Mouse (Mus musculus) MEL (cell line): ENCODE measurements at regions not wholly inside any gene's neighbourhood (a gene's known extent, or its start where the extent isn't known, plus 50 kb on each side); places are given as distances from the start of the nearest gene placed in this dataset.

Source experiments
- DNase-seq: peaks from one replicate; pipeline ENCODE4 v3.0.0; 2011; ENCODE audit warnings: low read depth, low spot score
- H3K27ac ChIP-seq: 2 replicates; pipeline ENCODE4 v1.5.1; 2012; ENCODE audit warnings: low read depth, mild to moderate bottlenecking, control low read depth, low read length, moderate library complexity; ENCODE audit not compliant: control insufficient read depth
- H3K27me3 ChIP-seq, 2 experiments: fragments of 150-350 bp in 1 of 2; sonication (generic) in 1 of 2; 2 replicates each; pipeline ENCODE4 v1.6.1; 2012; ENCODE audit warnings: low read length in 2 of 2, mild to moderate bottlenecking in 2 of 2, improper control_type of control experiment in 1 of 2, moderate library complexity in 1 of 2; ENCODE audit not compliant: insufficient read depth in 2 of 2, control insufficient read depth in 1 of 2
- H3K36me3 ChIP-seq, 2 experiments: 2 replicates each; pipeline ENCODE4 v1.6.1; 2012 to 2014; ENCODE audit warnings: low read length in 2 of 2, improper control_type of control experiment in 1 of 2, inconsistent platforms in 1 of 2, mild to moderate bottlenecking in 1 of 2; ENCODE audit not compliant: insufficient read depth in 2 of 2, control insufficient read depth in 1 of 2
- H3K4me1 ChIP-seq, 2 experiments: fragments of 150-350 bp in 1 of 2; sonication (generic) in 1 of 2; 2 replicates each; pipeline ENCODE4 v1.6.1; 2012; ENCODE audit warnings: low read length in 2 of 2, improper control_type of control experiment in 1 of 2, mild to moderate bottlenecking in 1 of 2; ENCODE audit not compliant: insufficient read depth in 2 of 2, control insufficient read depth in 1 of 2
- H3K4me3 ChIP-seq, 2 experiments: fragments of 150-350 bp in 1 of 2; sonication (generic) in 1 of 2; 2 replicates each; pipeline ENCODE4 v1.5.1; 2012; ENCODE audit warnings: low read depth in 2 of 2, low read length in 2 of 2, mild to moderate bottlenecking in 2 of 2, moderate library complexity in 2 of 2, control low read depth in 1 of 2, improper control_type of control experiment in 1 of 2; ENCODE audit not compliant: control insufficient read depth in 1 of 2, insufficient read depth in 1 of 2
- H3K79me2 ChIP-seq: 2 replicates; pipeline ENCODE4 v1.6.1; 2012; ENCODE audit warnings: mild to moderate bottlenecking, low read length, moderate library complexity; ENCODE audit not compliant: control insufficient read depth, poor library complexity, insufficient read depth
- H3K9ac ChIP-seq: 2 replicates; pipeline ENCODE4 v1.6.1; 2012; ENCODE audit warnings: low read depth, mild to moderate bottlenecking, control low read depth, low read length, moderate library complexity; ENCODE audit not compliant: control insufficient read depth, poor library complexity, severe bottlenecking
- H3K9me3 ChIP-seq: fragments of 150-350 bp; sonication (generic); replicated peaks from 2 replicates; pipeline ENCODE4 v1.6.1; 2012; ENCODE audit warnings: mild to moderate bottlenecking, low read length, improper control_type of control experiment, moderate library complexity; ENCODE audit not compliant: insufficient read depth
- E2F4 ChIP-seq: IDR thresholded peaks from 2 replicates; pipeline ENCODE4 v1.6.1; 2011; ENCODE audit warnings: low read depth, low read length, improper control_type of control experiment, borderline replicate concordance
- ELF1 ChIP-seq: IDR thresholded peaks from 2 replicates; pipeline ENCODE4 v1.6.1; 2014; ENCODE audit warnings: low read depth, mild to moderate bottlenecking, inconsistent platforms, low read length, improper control_type of control experiment, moderate library complexity
- ETS1 ChIP-seq: IDR thresholded peaks from 2 replicates; pipeline ENCODE4 v1.6.1; 2012; ENCODE audit warnings: low read depth, mild to moderate bottlenecking, inconsistent platforms, low read length, improper control_type of control experiment, moderate library complexity
- GABPA ChIP-seq: IDR thresholded peaks from 2 replicates; pipeline ENCODE4 v1.6.1; 2012; ENCODE audit warnings: low read depth, mild to moderate bottlenecking, inconsistent platforms, low read length, improper control_type of control experiment, moderate library complexity
- GATA1 ChIP-seq: IDR thresholded peaks from 2 replicates; pipeline ENCODE4 v1.6.1; 2011; ENCODE audit warnings: low read depth, low read length, improper control_type of control experiment
- MAZ ChIP-seq: IDR thresholded peaks from 2 replicates; pipeline ENCODE4 v1.6.1; 2012; ENCODE audit warnings: low read depth, mild to moderate bottlenecking, inconsistent platforms, low read length, improper control_type of control experiment
- MYC ChIP-seq: IDR thresholded peaks from 2 replicates; pipeline ENCODE4 v1.6.1; 2011; ENCODE audit warnings: low read depth, mild to moderate bottlenecking, low read length, improper control_type of control experiment, moderate library complexity
- NRF1 ChIP-seq: IDR thresholded peaks from 2 replicates; pipeline ENCODE4 v1.6.1; 2014; ENCODE audit warnings: low read depth, mild to moderate bottlenecking, inconsistent platforms, low read length, improper control_type of control experiment, moderate library complexity; ENCODE audit not compliant: poor library complexity, insufficient read depth, severe bottlenecking
- POLR2A ChIP-seq, 2 experiments: IDR thresholded peaks; 2 replicates each; pipeline ENCODE4 v1.6.1; 2011 to 2012; ENCODE audit warnings: low read length in 2 of 2, mild to moderate bottlenecking in 2 of 2, control low read depth in 1 of 2, improper control_type of control experiment in 1 of 2, low read depth in 1 of 2, moderate library complexity in 1 of 2; ENCODE audit not compliant: control insufficient read depth in 1 of 2, insufficient read depth in 1 of 2, poor library complexity in 1 of 2
- RAD21 ChIP-seq: IDR thresholded peaks from 2 replicates; pipeline ENCODE4 v1.6.1; 2011; ENCODE audit warnings: mild to moderate bottlenecking, low read depth, low read length, improper control_type of control experiment
- RCOR1 ChIP-seq: IDR thresholded peaks from 2 replicates; pipeline ENCODE4 v1.6.1; 2012; ENCODE audit warnings: low read depth, mild to moderate bottlenecking, inconsistent platforms, low read length, improper control_type of control experiment
- SMC3 ChIP-seq: IDR thresholded peaks from 2 replicates; pipeline ENCODE4 v1.6.1; 2011; ENCODE audit warnings: low read depth, low read length, improper control_type of control experiment
- TAL1 ChIP-seq: IDR thresholded peaks from 2 replicates; pipeline ENCODE4 v1.6.1; 2012; ENCODE audit warnings: mild to moderate bottlenecking, inconsistent platforms, low read length, moderate library complexity, mixed read lengths
- USF1 ChIP-seq: IDR thresholded peaks from 2 replicates; pipeline ENCODE4 v1.6.1; 2014; ENCODE audit warnings: low read depth, mild to moderate bottlenecking, inconsistent platforms, low read length, improper control_type of control experiment, moderate library complexity
- USF2 ChIP-seq, 2 experiments: IDR thresholded peaks; 2 replicates each; pipeline ENCODE4 v1.6.1; 2011 to 2012; ENCODE audit warnings: improper control_type of control experiment in 2 of 2, low read length in 2 of 2, borderline replicate concordance in 1 of 2, inconsistent platforms in 1 of 2, low read depth in 1 of 2, mild to moderate bottlenecking in 1 of 2; ENCODE audit not compliant: insufficient read depth in 1 of 2
- ZC3H11A ChIP-seq: IDR thresholded peaks from 2 replicates; pipeline ENCODE4 v1.6.1; 2012; ENCODE audit warnings: low read depth, mild to moderate bottlenecking, inconsistent platforms, low read length, improper control_type of control experiment

GRCm38 (mm10) chr11:113049593-113049992 is 267.6 kb downstream of the Sox9 start:
- Histone ChIP-seq H3K4me1 (no peaks in the 10 kb centered on the region), H3K27ac (no peak overlapping the region), H3K4me3 (no peak overlapping the region), H3K79me2 (no peaks in the 10 kb centered on the region), H3K9ac (no peak overlapping the region), H3K36me3 (no peaks in the 10 kb centered on the region), H3K27me3 (no peaks in the 10 kb centered on the region), H3K9me3 (no peaks in the 10 kb centered on the region)
- no peak for DNase-seq
- TF ChIP-seq MAZ = no peak

- no peaks in the 10 kb centered on the region for H3K79me2 ChIP-seq
- no peak for DNase-seq
- H3K36me3 ChIP-seq = no peaks in the 10 kb centered on the region
- no peaks in the 10 kb centered on the region for H3K27me3 ChIP-seq
- H3K27ac ChIP-seq = no peak overlapping the region
- H3K9ac ChIP-seq = no peak overlapping the region
- no peak overlapping the region for H3K4me3 ChIP-seq
- H3K4me1 ChIP-seq = no peaks in the 10 kb centered on the region
- no peaks in the 10 kb centered on the region for H3K9me3 ChIP-seq
- no peak for TF ChIP-seq ZC3H11A
- TF ChIP-seq RAD21 = no peak
- no peak for TF ChIP-seq USF1
- no peak for TF ChIP-seq POLR2A (IDR thresholded peaks at IDR 0.05; ENCODE audit: control insufficient read depth in 1 of 2, insufficient read depth in 1 of 2, low read depth in 1 of 2, low read length in 2 of 2, poor library complexity in 1 of 2)
- TF ChIP-seq TAL1 = no peak
- no peak for TF ChIP-seq GABPA
- TF ChIP-seq USF2 (IDR thresholded peaks at IDR 0.05; ENCODE audit: borderline replicate concordance in 1 of 2, insufficient read depth in 1 of 2, low read depth in 1 of 2, low read length in 2 of 2) = no peak
- TF ChIP-seq NRF1 = no peak
- TF ChIP-seq E2F4 = no peak
- TF ChIP-seq GATA1 = no peak
- no peak for TF ChIP-seq MAZ
- no peak for TF ChIP-seq RCOR1
- TF ChIP-seq ELF1 = no peak
- TF ChIP-seq MYC = no peak
- TF ChIP-seq ETS1 = no peak
- TF ChIP-seq SMC3 = no peak
- TF ChIP-seq, all 39 proteins: peak for 0
These were observed 270.5 kb downstream of the Sox9 start for GRCm38 (mm10) chr11:113052536-113052935.
